Mouse (Mus musculus) cortical plate, adult 2 months (tissue): ENCODE data around the gene Dnah7a.

Experiments used
- CTCF ChIP-seq: fragments of 200-500 bp; IDR thresholded peaks from 2 replicates; pipeline ENCODE4 v1.5.1; 2011; ENCODE audit warnings: mild to moderate bottlenecking, control low read depth, low read length; ENCODE audit not compliant: insufficient read depth; ENCODE audit errors: extremely low read depth
- POLR2A ChIP-seq: fragments of 200-500 bp; IDR thresholded peaks from 2 replicates; pipeline ENCODE4 v1.6.1; 2011; ENCODE audit warnings: mild to moderate bottlenecking, low read length, control low read depth; ENCODE audit not compliant: insufficient read depth; ENCODE audit errors: extremely low read depth

DNA sequence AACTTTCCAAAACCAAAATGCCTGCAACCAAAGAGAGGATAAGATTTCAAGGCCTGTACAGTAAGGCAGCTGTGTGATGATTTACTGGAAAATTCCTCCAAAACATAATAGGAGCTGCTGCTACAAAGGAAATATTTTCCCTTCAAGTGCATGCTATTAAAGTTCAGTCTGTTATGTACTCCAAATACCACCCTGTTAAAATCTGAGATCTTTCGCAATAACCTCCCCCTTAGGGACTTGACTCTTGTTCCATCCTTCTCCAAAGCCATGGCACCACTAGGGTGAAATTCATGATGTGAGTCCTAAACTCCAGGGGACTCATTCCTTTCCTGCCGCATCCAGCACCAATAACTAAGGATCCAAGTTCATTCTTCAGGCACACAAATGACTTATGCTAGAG lies 20.3 kb upstream of the Dnah7a start:
- no peak for TF ChIP-seq CTCF
- no peak for TF ChIP-seq POLR2A
